Mouse (Mus musculus): Measurements from ENCODE around the gene Vmn2r42. TPM values are rescaled to one million over a fixed set of nuclear protein-coding genes. Genes with fewer than 3 reads are reported as not detected.
"Not testable (repeated sequence)": the region's sequence is repeated elsewhere in the genome, so short reads cannot be mapped to it uniquely, and the experiment has no call there.

Gene Vmn2r42
- total RNA-seq (2021) = not detected
- long read RNA-seq, experiment 1 = 0 reads
- long read RNA-seq, experiment 2 = 0 reads

GRCm38 (mm10) chr7:8200220-8200619 is at the start of gene Vmn2r42:
Gene Vmn2r42 (minus strand): TSS chr7:8200320.
- intact Hi-C loops (cut with DNase I); DNase-seq: not testable (repeated sequence)

DNA sequence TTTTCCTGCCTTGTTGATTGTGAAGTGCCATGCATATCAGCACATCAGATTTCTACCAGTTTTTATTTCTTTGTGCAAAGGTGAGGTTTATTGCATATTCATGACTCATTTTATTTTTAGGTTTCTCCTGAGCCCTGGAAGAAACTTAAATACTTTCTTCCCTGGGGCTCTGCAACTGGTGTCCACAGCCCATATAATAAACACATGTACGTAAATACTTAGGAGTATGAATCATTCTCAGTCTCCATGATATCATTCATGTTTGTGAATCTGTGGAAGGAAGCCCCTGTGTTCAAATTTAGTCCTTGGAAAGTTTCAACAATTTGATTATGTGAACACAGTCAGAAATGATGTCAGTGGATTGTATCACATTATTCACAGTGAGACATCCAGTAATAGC is 38.6 kb downstream of the Vmn2r42 start, which contains the start of gene Vmn2r41:
Vmn2r41 (minus strand) TSS at position 101 of the 400 bp plus-strand sequence.
- intact Hi-C loops (cut with DNase I); DNase-seq: not testable (repeated sequence)

Other genes starting within 250 kb of the Vmn2r42 start
- not detected for gene Vmn2r41, start 38.7 kb downstream of the Vmn2r42 start, total RNA-seq (2021)
- not detected for gene Vmn2r43, start 60.3 kb upstream of the Vmn2r42 start, total RNA-seq (2021)
- gene Vmn2r44, start 183.0 kb upstream of the Vmn2r42 start, total RNA-seq (2021) = not detected